Mouse (Mus musculus) megakaryocyte-erythroid progenitor cell, adult 5-6 weeks (primary cell): ENCODE results near the gene Smu1. TPM values are rescaled to one million over a fixed set of nuclear protein-coding genes. Genes with fewer than 3 reads are reported as not detected.

Experiments used
- ATAC-seq: replicated peaks from 2 replicates; pipeline ENCODE4 v1.8.0; 2016; ENCODE audit warnings: mild to moderate bottlenecking, inconsistent platforms; ENCODE audit not compliant: severe bottlenecking, poor library complexity, low FRiP score, low TSS enrichment
- total RNA-seq, 2 experiments: library from RNA; stranded (forward) in 1 of 2; stranded (reverse) in 1 of 2; fragments of 200-1000, 215-1000 nt in 1 of 2; fragments of >200 nt in 1 of 2; fragmentation: Nextera tagmentation in 1 of 2; gene quantifications; 2 replicates each; pipeline ENCODE4 v1.2.3; 2014 to 2017

The Smu1 gene
- total RNA-seq, 2 experiments from 2014 or later: 94.5 to 145 TPM

- ATAC-seq: peak; percentile 82
These were observed 16.8 kb upstream of the Smu1 start for GRCm38 (mm10) chr4:40774279-40775259.

- ATAC-seq: no peak
These were observed 2.2 kb upstream of the Smu1 start for GRCm38 (mm10) chr4:40759876-40760275.

DNA sequence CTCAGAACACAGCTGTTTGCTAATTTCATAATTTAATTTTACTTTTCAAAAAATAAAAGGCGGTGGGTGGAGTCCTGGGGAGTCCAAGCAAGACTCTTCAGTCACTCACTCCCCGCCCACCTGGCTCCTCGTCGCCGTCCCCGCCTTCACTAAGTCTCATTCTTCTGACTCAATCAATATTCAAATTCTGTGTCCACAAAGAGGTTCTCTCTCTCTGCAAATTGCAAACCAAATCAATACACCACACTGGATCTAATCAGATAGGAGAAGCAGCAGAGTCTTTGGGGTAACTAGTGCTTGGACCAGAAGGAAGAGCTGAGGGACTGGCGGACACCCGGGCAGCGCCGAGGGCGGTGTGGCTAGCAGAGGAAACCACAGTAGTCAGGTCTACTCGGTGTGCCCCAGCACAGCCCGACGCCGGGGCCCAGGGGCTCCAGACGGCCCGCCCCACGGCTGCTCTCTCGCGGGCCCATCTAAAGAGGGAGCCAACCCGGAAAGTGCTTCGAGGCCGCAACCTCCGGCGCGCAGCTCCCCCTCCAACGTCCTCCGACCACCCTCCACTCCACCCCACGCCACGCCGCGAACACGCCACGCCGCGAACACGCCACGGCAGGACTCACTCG, 455 bp downstream of the Smu1 start:
- peak; percentile 68 for ATAC-seq

- ATAC-seq: no peak
These were observed 22.4 kb downstream of the Smu1 start for GRCm38 (mm10) chr4:40735351-40735750.

- no peak for ATAC-seq
These were observed 26.5 kb downstream of the Smu1 start for GRCm38 (mm10) chr4:40731262-40731661.

DNA sequence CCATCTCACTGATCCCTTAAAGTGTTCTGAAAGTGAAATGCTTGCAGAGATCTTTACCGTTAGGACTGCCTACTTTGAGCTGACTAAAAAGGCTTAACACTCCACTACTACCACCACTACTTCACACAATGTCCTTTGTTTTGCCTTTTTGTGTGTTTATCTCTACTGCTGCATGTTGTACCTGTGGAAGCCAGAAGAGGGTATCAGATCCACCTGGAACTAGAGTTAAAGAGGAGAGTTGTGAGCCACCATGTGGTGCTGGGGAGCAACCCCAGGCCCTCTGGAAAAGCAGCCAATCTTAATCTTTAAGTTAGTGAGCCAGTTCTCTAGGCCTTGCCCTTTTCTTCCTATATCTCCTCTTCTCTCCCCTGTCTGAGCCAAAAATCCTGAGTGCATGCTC, 30.5 kb downstream of the Smu1 start:
- ATAC-seq: peak; percentile 37

DNA sequence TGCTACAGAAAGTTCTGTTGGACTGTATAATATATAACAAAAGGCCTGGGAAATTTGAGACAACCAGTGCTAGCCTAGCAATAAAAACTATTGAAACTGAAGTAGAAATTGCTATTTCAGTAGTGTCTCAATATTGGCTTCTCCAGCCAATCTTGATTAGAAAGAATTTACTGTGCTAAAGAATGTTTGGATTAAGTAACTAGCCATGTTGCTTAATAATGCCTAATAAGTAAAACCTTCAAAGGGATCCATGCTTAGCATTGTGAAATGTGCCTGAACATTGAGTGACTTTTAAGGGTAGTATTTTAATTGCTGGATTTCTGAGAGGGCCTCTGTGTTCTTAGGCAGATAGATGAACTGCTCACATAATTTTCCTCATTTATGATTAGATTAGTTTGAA, 32.2 kb downstream of the Smu1 start:
- no peak for ATAC-seq

DNA sequence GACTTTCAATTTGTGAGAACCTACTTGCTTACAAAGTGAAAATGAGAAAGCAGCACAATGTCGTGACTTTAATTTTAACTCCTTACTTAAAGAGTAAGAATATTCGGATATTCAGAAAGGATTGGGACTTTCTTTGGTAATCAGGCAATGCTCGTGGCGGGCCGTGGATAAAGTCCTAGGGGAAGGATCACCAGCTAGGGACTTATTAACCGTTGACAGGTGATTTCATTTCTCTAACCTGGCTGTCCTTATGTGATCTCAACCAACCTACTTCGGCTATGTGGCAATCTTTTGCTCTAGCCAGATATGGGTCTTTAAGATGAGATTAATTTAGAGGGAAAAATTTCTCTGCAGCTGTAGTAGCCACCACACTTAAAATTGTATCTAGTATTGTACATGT, 32.6 kb downstream of the Smu1 start:
- no peak for ATAC-seq

DNA sequence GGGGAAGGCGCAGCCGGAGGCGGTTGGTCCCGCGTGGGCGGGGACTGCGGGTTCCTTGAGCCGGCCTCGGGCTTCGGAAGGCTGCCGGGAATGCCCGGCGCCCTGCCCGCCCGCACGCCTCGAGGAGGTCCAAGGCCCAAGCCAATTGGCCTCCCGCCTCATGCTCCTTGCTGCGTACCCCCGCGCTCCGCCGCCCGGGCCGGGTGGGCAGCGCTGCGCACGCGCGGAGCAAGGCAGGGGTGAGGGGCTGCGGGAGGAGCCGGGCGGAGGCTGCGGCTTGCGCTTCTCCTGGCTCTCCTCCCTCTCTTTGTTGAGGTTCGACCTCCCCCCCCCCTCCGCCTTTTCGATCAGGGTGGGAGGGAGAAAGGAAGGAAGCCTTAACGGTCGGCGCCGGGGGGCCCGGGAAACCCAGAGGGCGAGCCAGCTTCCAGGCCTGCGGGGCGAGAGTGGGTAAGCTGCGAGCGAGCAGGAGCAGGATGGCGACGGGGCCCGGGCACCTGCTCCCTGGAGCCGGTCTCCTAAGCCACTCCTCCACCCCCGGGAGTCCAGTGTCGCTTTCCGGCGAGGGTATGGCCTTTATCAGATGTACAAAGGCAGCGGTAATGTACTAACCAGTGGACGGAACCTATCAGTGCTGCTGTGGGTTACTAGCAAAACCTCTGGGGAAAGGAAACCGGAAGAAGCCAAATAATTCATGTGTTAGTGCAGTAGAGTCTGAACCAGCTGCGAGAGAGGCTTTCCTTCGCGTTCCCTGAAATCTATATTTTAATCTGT, 34.8 kb downstream of the Smu1 start:
- ATAC-seq: peak; percentile 74

DNA sequence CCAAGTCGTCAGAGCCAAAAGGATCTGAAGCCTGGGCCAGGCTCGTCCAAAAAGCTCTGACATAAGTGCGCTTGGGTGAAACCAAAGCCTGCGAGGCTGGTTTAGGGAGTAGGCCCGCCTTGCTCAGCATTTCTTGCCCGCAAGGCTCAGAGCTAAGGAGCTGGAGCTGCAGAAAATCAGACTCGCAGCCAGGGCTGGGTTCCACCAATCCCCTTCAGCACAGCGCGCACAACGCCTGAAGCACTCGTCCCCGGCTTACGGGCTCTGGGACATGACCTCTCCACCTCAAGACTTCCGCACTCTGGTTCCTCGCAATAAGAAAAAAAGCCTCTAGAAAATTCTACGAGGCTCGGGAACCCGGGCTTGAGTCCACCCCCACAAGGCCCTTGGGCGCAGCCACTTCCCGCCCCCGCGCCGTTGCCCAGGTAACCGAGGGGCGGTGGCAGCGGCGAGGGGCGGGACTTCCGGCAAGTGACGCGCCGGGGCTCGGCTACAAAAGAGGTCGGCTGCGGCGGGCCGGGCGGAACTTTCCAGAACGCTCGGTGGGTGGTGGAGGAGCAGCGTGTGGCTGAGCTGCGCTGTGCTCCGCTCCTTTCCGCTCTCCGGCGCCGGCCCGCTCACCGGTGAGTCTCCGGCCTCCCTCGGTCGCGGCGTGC, 35.6 kb downstream of the Smu1 start, which contains the start of gene Dnaja1:
Dnaja1 (plus strand) TSS at position 140 of the 656 bp plus-strand sequence.
- peak; percentile 77 for ATAC-seq

- no peak for ATAC-seq
These were observed 36.8 kb downstream of the Smu1 start for GRCm38 (mm10) chr4:40720910-40721309.

DNA sequence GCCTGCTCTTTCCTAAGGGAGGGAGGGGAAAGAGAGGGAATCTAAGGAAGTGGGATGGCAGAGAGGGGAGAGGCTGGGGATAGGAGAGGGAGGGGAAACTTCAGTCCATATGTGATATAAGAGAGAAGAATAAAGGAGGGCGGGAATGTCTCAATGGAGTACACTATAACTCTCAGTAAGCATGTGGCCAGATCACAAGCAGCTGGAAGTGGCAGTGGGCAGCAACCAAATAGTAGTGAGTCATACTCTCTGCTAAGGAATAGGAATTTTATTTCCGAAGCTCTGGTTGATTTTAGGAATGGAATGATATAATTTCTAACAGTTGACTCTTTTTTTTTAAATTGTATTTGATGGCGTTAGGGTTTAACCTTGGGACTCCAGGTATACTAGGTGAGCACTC, 40.6 kb downstream of the Smu1 start:
- ATAC-seq: no peak

DNA sequence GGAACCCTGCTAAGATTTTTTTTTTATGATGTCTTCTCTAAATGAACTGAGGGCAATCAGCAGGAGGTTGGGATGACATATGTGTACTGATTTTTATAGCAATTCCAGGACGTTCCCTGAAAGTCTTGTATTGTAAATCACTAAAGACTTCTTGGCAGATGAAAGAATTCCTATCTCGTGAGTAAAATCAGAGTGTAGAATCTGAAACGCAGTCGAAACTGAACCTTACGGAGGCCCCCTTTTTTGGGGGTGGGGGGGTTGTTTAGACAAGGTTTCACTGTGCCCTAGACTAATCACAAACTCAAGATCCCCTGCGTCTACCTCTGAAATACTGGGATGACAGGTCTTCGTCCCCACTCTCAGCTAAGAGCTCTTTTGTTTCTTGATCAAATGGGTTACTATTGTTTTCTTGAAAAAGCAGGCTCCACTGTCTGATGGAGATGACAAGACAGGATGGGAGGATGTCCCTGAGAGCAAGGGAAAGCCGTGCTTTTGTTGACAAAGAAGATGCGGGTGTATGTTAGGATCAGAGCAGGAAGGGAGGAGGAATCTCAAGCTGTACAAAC, 53.9 kb downstream of the Smu1 start:
- no peak for ATAC-seq

- peak; percentile 96 for ATAC-seq
These were observed 54.7 kb downstream of the Smu1 start, which contains the start of gene Aptx for GRCm38 (mm10) chr4:40702797-40703709. Gene Aptx, minus strand, starts transcription at chr4:40703194.

- ATAC-seq: no peak
These were observed 55.9 kb downstream of the Smu1 start for GRCm38 (mm10) chr4:40701796-40702195.

DNA sequence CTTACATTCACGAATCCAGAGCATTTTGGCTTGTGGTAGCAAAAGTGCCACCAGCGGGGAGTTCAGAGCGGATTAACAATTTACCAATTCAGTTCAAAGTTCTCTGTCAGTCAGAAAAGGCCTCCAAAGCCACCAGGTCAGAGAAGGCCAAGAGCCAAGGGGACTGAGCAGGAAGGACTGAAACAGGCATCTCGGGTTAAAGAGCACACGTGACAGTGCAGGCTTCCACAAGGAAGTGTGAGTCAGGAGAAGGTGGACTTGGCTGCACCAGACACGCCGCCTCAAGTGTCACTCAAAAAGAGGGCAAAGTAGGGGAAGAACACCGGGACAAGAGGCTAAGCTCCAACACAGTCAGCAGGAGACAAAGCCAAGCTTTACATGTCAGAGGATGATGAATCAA, 57.5 kb downstream of the Smu1 start:
- ATAC-seq: no peak

DNA sequence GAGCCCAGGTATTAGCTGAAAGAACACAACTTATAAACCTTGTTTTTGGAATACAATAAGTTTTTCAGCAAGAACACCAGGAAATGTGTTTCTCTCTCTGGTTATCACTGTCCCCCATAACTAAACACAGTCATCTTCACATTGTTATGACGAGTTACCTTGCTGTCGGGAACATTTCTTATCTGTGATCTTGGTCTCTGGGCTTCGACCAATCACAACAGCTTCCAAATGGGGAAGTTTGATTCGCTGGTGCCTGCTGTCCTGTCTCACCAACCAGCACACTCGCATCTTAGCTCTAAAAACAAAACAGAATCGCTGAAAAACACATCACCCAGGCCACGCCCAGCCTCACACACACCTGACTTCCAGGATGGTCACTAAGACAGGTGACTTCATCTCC, 60.7 kb downstream of the Smu1 start:
- ATAC-seq: no peak

DNA sequence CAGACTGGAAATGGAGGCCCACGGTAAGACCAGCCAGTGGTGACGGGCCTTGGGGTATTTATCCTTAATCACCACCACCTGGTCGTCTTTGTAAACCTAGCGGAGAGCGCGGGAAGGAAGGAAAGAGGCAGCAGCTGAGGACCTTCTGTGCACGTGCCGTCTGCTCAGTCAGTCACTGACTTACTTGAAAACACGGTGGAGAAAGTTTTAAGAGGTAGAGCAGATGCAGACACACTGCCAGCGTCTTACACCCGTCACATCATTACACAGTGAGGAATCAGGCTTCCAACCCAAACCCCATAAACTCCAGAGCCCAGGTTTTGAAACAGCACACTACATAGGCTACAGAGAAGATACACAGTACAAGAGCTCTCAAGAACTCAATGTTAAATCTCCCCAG, 66.6 kb downstream of the Smu1 start:
- no peak for ATAC-seq
